Mouse (Mus musculus) kidney, embryonic 14.5 days (tissue): ENCODE results near the gene Phf14. TPM values are rescaled to one million over a fixed set of nuclear protein-coding genes. Genes with fewer than 3 reads are reported as not detected.
"Not testable (repeated sequence)": the region's sequence is repeated elsewhere in the genome, so short reads cannot be mapped to it uniquely, and the experiment has no call there.

ENCODE experiments used
- ATAC-seq: fragments of 200-750 bp; cut with Nextera tagmentation; 2 replicates; pipeline ENCODE4 v1.8.0; 2017; ENCODE audit warnings: moderate number of reproducible peaks, mild to moderate bottlenecking, moderate TSS enrichment, moderate library complexity; ENCODE audit not compliant: low FRiP score, low TSS enrichment
- H3K27ac ChIP-seq: fragments of 300-500 bp; sonication (generic); 2 replicates; pipeline ENCODE4 v1.5.1; 2014; ENCODE audit warnings: low read depth, mild to moderate bottlenecking, low read length, moderate library complexity, mixed read lengths
- H3K27me3 ChIP-seq: fragments of 300-500 bp; sonication (generic); 2 replicates; pipeline ENCODE4 v1.6.1; 2014; ENCODE audit warnings: mild to moderate bottlenecking, low read length; ENCODE audit not compliant: control insufficient read depth, insufficient read depth
- H3K36me3 ChIP-seq: fragments of 300-500 bp; sonication (generic); 2 replicates; pipeline ENCODE4 v1.6.1; 2014; ENCODE audit warnings: low read length, mixed read lengths; ENCODE audit not compliant: control insufficient read depth, insufficient read depth
- H3K4me1 ChIP-seq: fragments of 300-500 bp; sonication (generic); 2 replicates; pipeline ENCODE4 v1.6.1; 2014; ENCODE audit warnings: low read length, mixed read lengths; ENCODE audit not compliant: control insufficient read depth, insufficient read depth
- H3K4me2 ChIP-seq: fragments of 300-500 bp; sonication (generic); replicated peaks from 2 replicates; pipeline ENCODE4 v1.6.1; 2014; ENCODE audit warnings: low read depth, mild to moderate bottlenecking, low read length
- H3K4me3 ChIP-seq: fragments of 300-500 bp; sonication (generic); 2 replicates; pipeline ENCODE4 v1.5.1; 2014; ENCODE audit warnings: mild to moderate bottlenecking, low read length
- H3K9ac ChIP-seq: fragments of 300-500 bp; sonication (generic); 2 replicates; pipeline ENCODE4 v1.6.1; 2014; ENCODE audit warnings: low read depth, mild to moderate bottlenecking, low read length, moderate library complexity
- H3K9me3 ChIP-seq: fragments of 300-500 bp; sonication (generic); 2 replicates; pipeline ENCODE4 v1.6.1; 2016; ENCODE audit warnings: low read length; ENCODE audit not compliant: control insufficient read depth
- WGBS: fragments of 180-500 bp; shearing (Covaris S2); extraction: QIAGEN DNeasy Blood & Tissue Kit; methylation state at CpG from one replicate; pipeline ENCODE4 v1.1.7; 2014; 5-methylcytosine and 5-hydroxymethylcytosine counted together
- polyA plus RNA-seq: library from polyadenylated mRNA; unstranded; fragments of >200 nt; fragmentation: Nextera tagmentation; extraction: Ambion mirVana; gene quantifications from 2 replicates; pipeline ENCODE4 v1.2.1, GENCODE M21; 2014

Phf14 gene
- polyA plus RNA-seq, 1 experiment from 2014 or later: 92.6 TPM

GRCm38 (mm10) chr6:12117819-12118570, 210.4 kb downstream of the Phf14 start:
- Histone ChIP-seq H3K27me3 (no peaks in the 10 kb centered on the region), H3K4me3 (no peak overlapping the region), H3K9me3 (no peaks in the 10 kb centered on the region), H3K4me1 (peaks cover 14% of the 10 kb centered on the region), H3K36me3 (no peaks in the 10 kb centered on the region), H3K4me2 (0 out of 2 replicates have a peak overlapping the region, but pooled peaks have one; percentile 1), H3K27ac (peak overlapping the region; percentile 3; the same call in 1 of the 2 replicates), H3K9ac (no peak overlapping the region)
- WGBS: 25% methylated on average over 9 of the region's 9 CpGs
- ATAC-seq: no peak

- H3K9me3 ChIP-seq: no peaks in the 10 kb centered on the region
- H3K27ac ChIP-seq: no peak overlapping the region
- H3K27me3 ChIP-seq: no peaks in the 10 kb centered on the region
- no peak overlapping the region for H3K4me3 ChIP-seq
- ATAC-seq: no peak
- no peaks in the 10 kb centered on the region for H3K36me3 ChIP-seq
- H3K4me1 ChIP-seq: peaks cover 6% of the 10 kb centered on the region
- no peak overlapping the region for H3K4me2 ChIP-seq
- no peak overlapping the region for H3K9ac ChIP-seq
Observed at GRCm38 (mm10) chr6:12122759-12123158, 215.2 kb downstream of the Phf14 start.

GRCm38 (mm10) chr6:12125031-12125803, 217.6 kb downstream of the Phf14 start:
- Histone ChIP-seq H3K27ac (no peak overlapping the region), H3K36me3 (no peaks in the 10 kb centered on the region), H3K4me1 (no peaks in the 10 kb centered on the region), H3K4me2 (no peak overlapping the region; the same call in 1 of the 2 replicates), H3K9me3 (no peaks in the 10 kb centered on the region), H3K27me3 (no peaks in the 10 kb centered on the region), H3K4me3 (no peak overlapping the region), H3K9ac (no peak overlapping the region)
- ATAC-seq: peak; percentile 84
- 35% methylated on average over 17 of the region's 17 CpGs for WGBS

- not testable (repeated sequence) for H3K9me3 ChIP-seq, H3K36me3 ChIP-seq, H3K9ac ChIP-seq, H3K4me3 ChIP-seq, ATAC-seq, H3K4me1 ChIP-seq, H3K4me2 ChIP-seq, H3K27me3 ChIP-seq, H3K27ac ChIP-seq
- 83% methylated on average over 7 of the region's 7 CpGs for WGBS
Observed at GRCm38 (mm10) chr6:12126601-12127000, 219.0 kb downstream of the Phf14 start.

GRCm38 (mm10) chr6:12127287-12127686, 219.7 kb downstream of the Phf14 start:
- ATAC-seq: no peak
- Histone ChIP-seq H3K4me3 (no peak overlapping the region), H3K4me1 (no peaks in the 10 kb centered on the region), H3K36me3 (no peaks in the 10 kb centered on the region), H3K27me3 (no peaks in the 10 kb centered on the region), H3K9me3 (no peaks in the 10 kb centered on the region), H3K27ac (no peak overlapping the region), H3K4me2 (no peak overlapping the region), H3K9ac (no peak overlapping the region)
- WGBS: 89% methylated on average over 4 of the region's 4 CpGs

Other genes with a start within 250 kb of the Phf14 start
- 1,059 and 1,446 TPM in 2 replicates for gene Ndufa4, start 312 bp upstream of the Phf14 start, polyA plus RNA-seq